Mouse (Mus musculus) lung, embryonic 15.5 days (tissue): ENCODE data around the gene Kctd19. TPM values are rescaled to one million over a fixed set of nuclear protein-coding genes. Genes with fewer than 3 reads are reported as not detected.
A peak's percentile ranks its signal among the peaks of the same experiment; 100 is the strongest.

Experiments used
- ATAC-seq: fragments of 200-750 bp; cut with Nextera tagmentation; 2 replicates; pipeline ENCODE4 v1.8.0; 2017; ENCODE audit warnings: moderate number of reproducible peaks, borderline replicate concordance; ENCODE audit not compliant: low FRiP score, low TSS enrichment; ENCODE audit errors: extremely low read depth
- H3K27ac ChIP-seq: fragments of 300-500 bp; sonication (generic); 2 replicates; pipeline ENCODE4 v1.5.1; 2015; ENCODE audit warnings: moderate library complexity, mild to moderate bottlenecking, inconsistent platforms
- H3K27me3 ChIP-seq: fragments of 300-500 bp; sonication (generic); 2 replicates; pipeline ENCODE4 v1.6.1; 2015; ENCODE audit warnings: inconsistent platforms
- H3K36me3 ChIP-seq: fragments of 300-500 bp; sonication (generic); 2 replicates; pipeline ENCODE4 v1.6.1; 2015; ENCODE audit warnings: inconsistent platforms
- H3K4me1 ChIP-seq: fragments of 300-500 bp; sonication (generic); 2 replicates; pipeline ENCODE4 v1.6.1; 2015; ENCODE audit warnings: inconsistent platforms
- H3K4me2 ChIP-seq: fragments of 300-500 bp; sonication (generic); 2 replicates; pipeline ENCODE4 v1.6.1; 2015; ENCODE audit warnings: inconsistent platforms, mild to moderate bottlenecking, moderate library complexity
- H3K4me3 ChIP-seq: fragments of 300-500 bp; sonication (generic); 2 replicates; pipeline ENCODE4 v1.5.1; 2015; ENCODE audit warnings: mild to moderate bottlenecking, inconsistent platforms
- H3K9ac ChIP-seq: fragments of 300-500 bp; sonication (generic); 2 replicates; pipeline ENCODE4 v1.6.1; 2015; ENCODE audit warnings: inconsistent platforms
- H3K9me3 ChIP-seq: fragments of 300-500 bp; sonication (generic); 2 replicates; pipeline ENCODE4 v1.6.1; 2016; ENCODE audit warnings: inconsistent platforms
- WGBS: fragments of 180-500 bp; shearing (Covaris S2); methylation state at CpG from one replicate; pipeline ENCODE4 v1.1.7; 2015; 5-methylcytosine and 5-hydroxymethylcytosine counted together
- polyA plus RNA-seq: library from polyadenylated mRNA; unstranded; fragments of >200 nt; fragmentation: Nextera tagmentation; extraction: Ambion mirVana; gene quantifications from 2 replicates; pipeline ENCODE4 v1.2.1, GENCODE M21; 2015

Gene Kctd19
- polyA plus RNA-seq, 1 experiment from 2014 or later, result not detected

DNA sequence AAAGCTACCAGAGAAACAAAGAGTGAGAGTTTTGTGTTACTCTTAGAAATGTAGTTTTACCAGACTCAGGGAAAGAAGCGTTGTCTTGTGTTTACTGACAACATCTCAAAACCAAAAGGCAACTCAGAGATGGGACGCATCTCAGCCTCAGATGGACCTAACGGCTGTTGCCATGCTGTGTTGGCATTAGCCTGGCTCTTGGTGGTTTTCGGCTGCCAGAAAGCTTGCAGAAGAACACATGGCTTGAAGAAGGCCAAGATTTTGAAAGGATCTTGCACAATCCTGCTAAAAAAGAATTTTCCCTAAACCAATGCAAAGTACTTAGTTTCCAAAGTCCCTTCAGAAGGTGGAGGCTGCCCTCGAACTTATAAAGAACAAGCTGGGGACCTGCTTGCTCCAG lies 29.4 kb upstream of the Kctd19 start:
- no peak for ATAC-seq
- Histone ChIP-seq H3K4me2 (no peak overlapping the region), H3K9me3 (no peaks in the 10 kb centered on the region), H3K27me3 (no peaks in the 10 kb centered on the region), H3K4me1 (no peaks in the 10 kb centered on the region), H3K4me3 (no peak overlapping the region), H3K9ac (no peak overlapping the region), H3K27ac (no peak overlapping the region), H3K36me3 (no peaks in the 10 kb centered on the region)
- WGBS, result 82% methylated on average over 5 of the region's 5 CpGs

DNA sequence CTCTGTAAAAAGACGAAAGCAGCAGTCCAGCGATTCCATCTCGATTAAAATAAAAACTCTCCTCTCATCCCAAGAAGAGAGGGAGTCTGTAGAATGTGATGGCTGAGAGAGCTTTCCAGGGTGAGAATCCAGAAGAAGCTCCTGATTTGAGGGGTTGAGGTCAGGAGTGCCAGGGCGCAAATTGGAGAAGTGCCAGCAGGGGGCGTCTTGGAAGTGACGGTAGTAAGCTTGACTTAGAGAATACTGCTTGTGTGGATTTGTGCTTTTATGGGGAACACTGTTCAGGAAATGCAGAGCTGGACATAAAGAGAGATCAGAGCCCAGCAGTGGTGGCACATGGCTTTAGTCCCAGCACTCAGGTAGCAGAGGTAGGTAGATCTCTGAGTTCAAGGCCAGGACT lies 28.1 kb upstream of the Kctd19 start:
- H3K9me3 ChIP-seq, result no peaks in the 10 kb centered on the region
- H3K27ac ChIP-seq, result no peak overlapping the region
- H3K36me3 ChIP-seq, result no peaks in the 10 kb centered on the region
- H3K4me1 ChIP-seq, result no peaks in the 10 kb centered on the region
- no peaks in the 10 kb centered on the region for H3K27me3 ChIP-seq
- ATAC-seq, result peak; percentile 19; the same call in 1 of the 2 replicates
- H3K9ac ChIP-seq, result no peak overlapping the region
- WGBS, result 4% methylated on average over 6 of the region's 6 CpGs
- H3K4me2 ChIP-seq, result no peak overlapping the region
- no peak overlapping the region for H3K4me3 ChIP-seq

DNA sequence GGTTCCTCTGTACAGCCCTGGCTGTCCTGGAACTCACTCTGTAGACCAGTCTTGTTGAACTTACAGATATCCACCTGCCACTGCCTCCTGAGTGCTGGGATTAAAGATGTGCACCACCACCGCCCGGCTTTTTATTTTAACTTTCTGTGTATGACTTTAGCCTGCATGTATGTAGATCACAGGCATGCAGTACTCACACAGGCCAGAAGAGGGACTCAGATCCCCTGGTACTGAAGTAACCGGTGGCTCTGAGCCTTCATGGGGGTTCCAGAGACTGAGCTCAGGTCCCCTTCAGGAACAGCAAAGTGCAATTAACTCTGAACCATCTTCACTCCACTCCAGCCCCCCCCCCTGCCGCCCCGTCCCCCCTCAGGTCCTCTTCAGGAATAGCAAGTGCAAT lies 25.6 kb upstream of the Kctd19 start:
- no peaks in the 10 kb centered on the region for H3K27me3 ChIP-seq
- no peak overlapping the region for H3K27ac ChIP-seq
- H3K4me1 ChIP-seq, result peaks cover 2% of the 10 kb centered on the region; the same call in 1 of the 2 replicates
- H3K9ac ChIP-seq, result no peak overlapping the region
- no peak for ATAC-seq
- H3K4me3 ChIP-seq, result no peak overlapping the region
- H3K9me3 ChIP-seq, result no peaks in the 10 kb centered on the region
- no peaks in the 10 kb centered on the region for H3K36me3 ChIP-seq
- no peak overlapping the region for H3K4me2 ChIP-seq
- 43% methylated on average over 5 of the region's 5 CpGs for WGBS

DNA sequence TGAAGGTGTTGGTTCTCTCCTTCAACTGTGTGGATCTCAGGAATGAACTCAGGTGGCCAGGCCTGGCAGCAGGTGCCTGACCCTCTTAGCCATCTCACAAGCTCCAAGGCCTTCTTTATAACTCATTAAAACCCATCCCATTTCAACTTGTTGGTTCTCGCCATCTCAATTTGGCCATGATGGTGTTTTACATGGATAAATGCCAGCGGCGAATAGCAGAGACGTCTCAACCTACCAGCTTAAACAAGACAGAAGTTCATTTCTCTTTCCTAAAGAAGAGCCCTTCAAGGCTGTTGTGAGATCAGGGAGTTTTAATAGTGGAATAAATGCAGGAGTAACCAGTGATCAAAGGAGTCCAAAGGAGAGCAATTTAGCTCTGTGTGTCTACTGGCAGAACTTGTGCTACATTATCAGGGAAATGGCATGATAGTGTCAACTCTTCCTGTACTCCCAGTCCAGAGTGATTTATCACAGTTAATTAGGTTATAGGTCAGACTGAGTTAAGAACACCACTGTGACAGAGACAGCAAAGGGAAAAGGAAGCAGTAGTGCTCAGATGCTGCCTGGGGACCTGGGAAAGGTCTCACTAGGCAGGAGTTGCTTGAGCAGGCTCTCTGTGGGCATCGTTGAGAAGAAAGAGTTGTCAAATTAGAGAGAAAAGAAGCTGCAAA lies 23.9 kb upstream of the Kctd19 start:
- H3K4me3 ChIP-seq, result no peak overlapping the region
- WGBS, result 80% methylated on average over 5 of the region's 5 CpGs
- ATAC-seq, result no peak

DNA sequence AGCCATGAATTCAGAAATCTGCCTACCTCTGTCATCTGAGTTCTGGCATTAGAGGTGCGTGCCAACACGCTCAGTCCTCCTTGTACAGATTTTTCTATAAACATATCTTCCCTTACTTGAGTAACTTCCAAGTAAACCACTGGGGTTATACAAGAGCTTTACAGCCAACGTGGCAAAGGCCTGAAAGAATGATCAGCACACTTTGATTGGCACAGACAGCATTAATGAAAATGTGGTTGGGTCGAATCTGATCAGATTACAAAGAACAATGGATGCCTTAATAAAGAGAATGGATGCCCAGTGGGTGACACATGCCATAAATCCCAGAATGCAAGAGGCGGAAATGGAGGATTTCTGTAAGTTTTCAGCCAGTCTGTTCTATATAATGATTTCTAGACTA lies 22.9 kb upstream of the Kctd19 start:
- no peak overlapping the region for H3K27ac ChIP-seq
- H3K27me3 ChIP-seq, result no peaks in the 10 kb centered on the region
- H3K4me2 ChIP-seq, result no peak overlapping the region
- H3K9ac ChIP-seq, result no peak overlapping the region
- no peaks in the 10 kb centered on the region for H3K9me3 ChIP-seq
- peaks cover 7% of the 10 kb centered on the region for H3K4me1 ChIP-seq
- 70% methylated on average over 5 of the region's 5 CpGs for WGBS
- no peak overlapping the region for H3K4me3 ChIP-seq
- no peaks in the 10 kb centered on the region for H3K36me3 ChIP-seq
- ATAC-seq, result no peak

More for the DNA sequence above, 23.9 kb upstream of the Kctd19 start:
- H3K36me3 ChIP-seq, result no peaks in the 10 kb centered on the region
- H3K27ac ChIP-seq, result no peak overlapping the region
- no peaks in the 10 kb centered on the region for H3K27me3 ChIP-seq
- no peak overlapping the region for H3K4me2 ChIP-seq
- peaks cover 7% of the 10 kb centered on the region for H3K4me1 ChIP-seq
- no peak overlapping the region for H3K9ac ChIP-seq
- H3K9me3 ChIP-seq, result no peaks in the 10 kb centered on the region

DNA sequence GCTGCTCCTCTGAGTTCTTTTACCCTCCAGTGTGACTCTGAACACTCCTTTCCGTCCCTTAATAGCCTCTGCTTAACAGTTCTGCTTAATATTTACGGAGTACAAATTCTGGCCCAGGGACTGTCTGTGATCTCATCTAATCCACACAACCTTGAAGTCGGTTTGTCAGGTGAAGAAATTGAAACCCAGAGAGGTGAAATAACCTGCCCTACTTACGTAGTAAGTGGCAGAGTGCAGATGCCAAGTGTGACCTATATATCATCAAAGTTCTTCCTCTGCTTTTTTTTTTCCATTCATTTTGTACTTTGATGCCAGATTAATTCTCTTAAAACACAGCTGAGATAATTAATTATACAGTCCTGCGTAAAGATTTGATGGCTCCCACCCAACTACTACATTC lies 20.8 kb upstream of the Kctd19 start:
- no peak for ATAC-seq
- H3K27me3 ChIP-seq, result no peaks in the 10 kb centered on the region
- H3K27ac ChIP-seq, result no peak overlapping the region
- no peak overlapping the region for H3K4me3 ChIP-seq
- no peak overlapping the region for H3K9ac ChIP-seq
- H3K4me1 ChIP-seq, result peaks cover 7% of the 10 kb centered on the region
- H3K9me3 ChIP-seq, result no peaks in the 10 kb centered on the region
- WGBS, result 53% methylated on average over 5 of the region's 5 CpGs
- H3K36me3 ChIP-seq, result no peaks in the 10 kb centered on the region
- H3K4me2 ChIP-seq, result no peak overlapping the region

DNA sequence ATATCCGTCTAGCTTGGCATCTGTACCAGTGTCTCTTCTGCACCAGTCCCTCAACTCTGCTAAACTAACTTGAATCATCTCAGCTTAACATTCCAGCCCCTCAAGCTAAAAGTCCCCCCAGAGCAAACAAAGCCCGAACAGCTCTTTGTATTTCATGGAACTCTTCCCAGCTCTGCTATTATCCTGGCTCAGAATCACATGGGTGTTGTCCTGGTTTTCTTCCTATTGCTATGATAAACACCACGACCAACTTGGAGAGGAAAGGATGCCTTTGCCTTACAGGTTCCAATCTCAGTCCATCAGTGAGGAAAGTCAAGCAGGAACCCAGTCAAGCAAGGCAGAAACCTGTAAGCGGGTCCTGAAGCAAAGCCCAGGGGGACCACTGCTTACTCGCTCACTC lies 20.2 kb upstream of the Kctd19 start:
- no peak overlapping the region for H3K4me3 ChIP-seq
- no peak for ATAC-seq
- H3K9me3 ChIP-seq, result no peaks in the 10 kb centered on the region
- H3K4me1 ChIP-seq, result peaks cover 7% of the 10 kb centered on the region
- 43% methylated on average over 5 of the region's 5 CpGs for WGBS
- H3K36me3 ChIP-seq, result no peaks in the 10 kb centered on the region
- no peak overlapping the region for H3K27ac ChIP-seq
- H3K27me3 ChIP-seq, result no peaks in the 10 kb centered on the region
- H3K4me2 ChIP-seq, result no peak overlapping the region
- H3K9ac ChIP-seq, result no peak overlapping the region

DNA sequence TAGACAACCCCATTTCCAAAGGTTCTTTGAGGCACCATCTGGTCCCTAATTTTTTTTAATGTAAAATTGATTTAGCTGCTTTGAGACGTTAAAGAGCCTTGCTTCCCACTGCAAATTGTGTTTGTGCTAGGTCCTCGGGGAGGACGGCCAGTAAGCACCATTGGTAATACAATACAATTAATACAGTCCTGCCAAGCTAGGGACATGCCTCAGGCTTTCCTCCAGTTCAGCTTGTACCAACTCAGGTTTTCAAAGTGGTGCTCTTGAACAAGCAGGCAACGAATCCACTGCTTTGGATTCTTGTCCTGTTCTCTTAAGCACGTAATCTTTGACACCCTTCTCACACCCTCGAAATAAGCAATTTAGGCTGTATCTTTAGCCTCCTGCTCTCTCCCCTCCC lies 19.7 kb upstream of the Kctd19 start:
- Histone ChIP-seq H3K27me3 (no peaks in the 10 kb centered on the region), H3K36me3 (no peaks in the 10 kb centered on the region), H3K9me3 (no peaks in the 10 kb centered on the region), H3K4me1 (peaks cover 7% of the 10 kb centered on the region), H3K4me3 (no peak overlapping the region), H3K27ac (no peak overlapping the region), H3K4me2 (no peak overlapping the region), H3K9ac (no peak overlapping the region)
- WGBS, result 49% methylated on average over 6 of the region's 6 CpGs
- ATAC-seq, result no peak

DNA sequence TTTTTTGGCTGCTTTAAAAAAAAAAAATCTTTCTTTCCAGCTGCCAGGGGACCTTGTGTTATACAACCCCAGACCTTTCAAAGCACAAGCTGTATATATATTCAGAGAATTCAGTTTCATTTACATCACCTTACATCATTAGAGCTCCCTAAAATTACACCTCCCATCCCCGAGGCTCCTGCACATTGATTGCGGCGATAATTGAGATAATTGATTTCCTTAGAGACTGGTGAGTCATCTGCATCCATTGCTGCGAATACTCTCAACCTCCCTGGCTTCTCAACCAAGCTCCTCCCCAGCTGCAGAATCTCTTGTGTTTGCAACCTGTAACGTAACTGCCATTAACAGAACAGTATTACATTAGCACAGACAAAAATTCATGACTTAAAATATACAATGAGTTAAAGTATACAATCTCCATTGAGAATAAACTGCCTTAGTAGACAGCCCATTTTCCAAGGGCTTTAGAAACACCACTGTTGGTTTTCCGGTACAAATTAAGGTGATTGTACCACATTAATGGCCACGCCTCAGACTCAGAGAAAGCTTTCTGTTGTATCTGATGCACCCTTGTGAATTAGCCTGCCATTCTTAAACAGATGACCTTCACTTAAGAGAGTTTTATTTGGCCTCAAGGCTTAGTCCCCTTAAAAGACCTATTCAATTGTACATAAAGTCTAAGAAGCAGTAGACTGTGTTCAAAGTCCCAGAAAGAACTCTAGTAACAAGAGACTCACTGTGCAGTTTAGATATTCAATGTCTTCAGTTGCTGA lies 18.6 kb upstream of the Kctd19 start:
- Histone ChIP-seq H3K27me3 (no peaks in the 10 kb centered on the region), H3K9me3 (no peaks in the 10 kb centered on the region), H3K9ac (no peak overlapping the region), H3K4me1 (peaks cover 12% of the 10 kb centered on the region), H3K36me3 (no peaks in the 10 kb centered on the region), H3K27ac (no peak overlapping the region), H3K4me3 (no peak overlapping the region), H3K4me2 (no peak overlapping the region)
- ATAC-seq, result no peak
- 76% methylated on average over 7 of the region's 7 CpGs for WGBS

DNA sequence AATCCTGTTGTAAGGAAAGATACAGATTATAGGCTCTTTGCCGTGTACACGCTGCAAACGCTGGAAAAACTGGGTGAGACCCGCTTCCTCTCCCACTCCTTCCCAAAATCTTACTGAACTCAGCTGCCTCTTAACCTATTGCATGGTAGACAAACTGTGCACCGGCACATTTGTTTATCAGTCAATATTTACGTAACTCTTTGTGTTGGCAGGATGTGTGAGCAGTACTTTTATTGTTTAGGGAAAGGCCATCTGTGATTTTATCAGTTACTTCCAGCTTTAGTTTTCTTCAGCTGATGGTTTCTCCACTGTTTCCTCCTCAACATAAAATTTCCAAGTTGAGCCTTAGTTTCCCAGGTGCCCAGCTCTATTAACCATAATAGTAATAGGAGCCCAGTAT lies 13.6 kb upstream of the Kctd19 start:
- Histone ChIP-seq H3K27me3 (no peaks in the 10 kb centered on the region), H3K4me2 (no peak overlapping the region), H3K27ac (no peak overlapping the region), H3K36me3 (no peaks in the 10 kb centered on the region), H3K9me3 (no peaks in the 10 kb centered on the region), H3K9ac (no peak overlapping the region), H3K4me3 (no peak overlapping the region), H3K4me1 (peaks cover 6% of the 10 kb centered on the region; the same call in 1 of the 2 replicates)
- ATAC-seq, result no peak
- 34% methylated on average over 6 of the region's 6 CpGs for WGBS

DNA sequence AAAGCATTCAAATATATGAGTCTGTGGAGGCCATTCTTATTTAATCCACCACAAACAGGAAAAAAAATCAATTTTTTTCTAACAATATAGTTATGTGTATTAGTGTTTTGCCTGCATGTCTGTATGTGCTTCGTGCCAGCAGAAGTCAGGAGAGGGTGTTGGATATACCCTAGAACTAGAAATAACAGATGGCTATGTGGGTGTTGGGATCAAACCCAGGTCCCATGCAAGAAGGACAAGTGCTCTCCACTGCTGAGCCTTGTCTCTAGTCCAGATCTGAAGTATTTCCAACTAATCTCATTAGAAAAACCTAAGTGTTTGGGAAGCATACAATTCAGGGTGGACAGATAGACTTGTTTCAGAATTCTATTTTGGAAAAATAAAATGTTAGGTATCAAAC lies 8.7 kb upstream of the Kctd19 start:
- no peaks in the 10 kb centered on the region for H3K27me3 ChIP-seq
- no peak overlapping the region for H3K4me3 ChIP-seq
- no peaks in the 10 kb centered on the region for H3K36me3 ChIP-seq
- no peaks in the 10 kb centered on the region for H3K4me1 ChIP-seq
- 68% methylated on average over 1 of the region's 1 CpGs for WGBS
- H3K9ac ChIP-seq, result no peak overlapping the region
- no peak for ATAC-seq
- H3K9me3 ChIP-seq, result no peaks in the 10 kb centered on the region
- H3K27ac ChIP-seq, result no peak overlapping the region
- H3K4me2 ChIP-seq, result no peak overlapping the region

DNA sequence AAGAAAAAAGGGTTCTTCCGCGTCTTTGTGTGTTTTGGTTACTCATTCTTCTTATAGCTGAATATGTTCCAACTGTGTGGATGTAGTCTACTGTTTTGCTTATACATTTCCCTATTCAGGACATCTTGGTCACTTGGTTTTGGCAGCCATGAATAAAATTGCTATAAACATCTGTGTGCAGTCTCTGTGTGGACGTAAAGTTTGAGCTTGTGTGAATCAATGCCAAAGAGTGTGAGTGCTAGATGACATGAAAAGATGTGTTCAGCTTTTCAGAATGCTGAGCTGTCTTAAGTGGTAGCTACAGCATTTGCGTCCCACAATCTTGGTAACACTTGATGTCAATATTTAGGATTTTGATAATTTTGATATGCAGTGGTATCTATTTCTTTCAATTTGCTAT lies 6.5 kb upstream of the Kctd19 start:
- Histone ChIP-seq H3K9me3 (no peaks in the 10 kb centered on the region), H3K36me3 (no peaks in the 10 kb centered on the region), H3K4me3 (no peak overlapping the region), H3K4me1 (no peaks in the 10 kb centered on the region), H3K4me2 (no peak overlapping the region), H3K27me3 (peaks cover 4% of the 10 kb centered on the region; the same call in 1 of the 2 replicates), H3K9ac (no peak overlapping the region), H3K27ac (peak overlapping the region; percentile 62)
- 56% methylated on average over 4 of the region's 4 CpGs for WGBS
- peak; percentile 83 for ATAC-seq
